Mouse (Mus musculus): Measurements from ENCODE around the gene Hnrnpa3.

The Hnrnpa3 gene

DNA sequence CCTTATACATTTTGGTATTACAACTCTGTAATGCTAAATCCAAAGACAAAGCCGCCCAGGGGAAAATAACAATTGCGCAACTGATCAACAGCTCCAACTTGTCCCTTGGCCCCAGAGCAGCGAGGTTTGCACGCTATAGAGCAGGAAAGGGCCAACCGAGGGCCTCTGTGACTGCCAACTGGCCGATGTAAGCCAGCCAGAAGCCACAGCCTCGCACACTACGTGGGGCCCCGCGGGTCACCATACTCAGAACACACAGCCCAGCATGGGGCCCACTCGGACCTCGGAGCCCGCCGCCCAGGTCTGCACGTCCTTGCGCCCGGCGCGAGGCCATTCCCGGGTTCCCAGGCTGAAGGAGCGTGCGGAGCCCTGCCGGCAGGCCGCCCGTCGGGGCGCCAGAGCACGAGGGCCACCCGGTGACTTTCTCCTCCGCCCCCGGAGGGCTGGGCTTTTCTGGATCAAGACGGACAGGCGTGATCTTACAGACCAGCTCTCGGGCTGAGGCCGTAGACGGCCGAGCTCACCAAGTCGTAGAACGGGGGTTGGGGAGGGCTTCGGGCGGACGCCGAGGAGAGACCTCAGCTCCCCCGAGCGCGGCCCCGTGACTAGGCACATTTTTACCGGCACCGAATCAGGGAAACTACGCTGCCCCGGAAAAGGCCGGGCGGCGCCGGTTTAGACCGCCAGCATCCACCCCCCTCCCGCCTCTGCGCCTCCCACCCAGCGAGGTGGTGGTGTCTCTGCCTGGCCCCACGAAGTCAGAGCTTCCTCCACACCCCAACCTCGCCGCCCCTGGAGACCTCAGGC, 44.5 kb downstream of the Hnrnpa3 start:
- DNase-seq (ENCODE audit: low spot score), result peak; percentile 95

DNA sequence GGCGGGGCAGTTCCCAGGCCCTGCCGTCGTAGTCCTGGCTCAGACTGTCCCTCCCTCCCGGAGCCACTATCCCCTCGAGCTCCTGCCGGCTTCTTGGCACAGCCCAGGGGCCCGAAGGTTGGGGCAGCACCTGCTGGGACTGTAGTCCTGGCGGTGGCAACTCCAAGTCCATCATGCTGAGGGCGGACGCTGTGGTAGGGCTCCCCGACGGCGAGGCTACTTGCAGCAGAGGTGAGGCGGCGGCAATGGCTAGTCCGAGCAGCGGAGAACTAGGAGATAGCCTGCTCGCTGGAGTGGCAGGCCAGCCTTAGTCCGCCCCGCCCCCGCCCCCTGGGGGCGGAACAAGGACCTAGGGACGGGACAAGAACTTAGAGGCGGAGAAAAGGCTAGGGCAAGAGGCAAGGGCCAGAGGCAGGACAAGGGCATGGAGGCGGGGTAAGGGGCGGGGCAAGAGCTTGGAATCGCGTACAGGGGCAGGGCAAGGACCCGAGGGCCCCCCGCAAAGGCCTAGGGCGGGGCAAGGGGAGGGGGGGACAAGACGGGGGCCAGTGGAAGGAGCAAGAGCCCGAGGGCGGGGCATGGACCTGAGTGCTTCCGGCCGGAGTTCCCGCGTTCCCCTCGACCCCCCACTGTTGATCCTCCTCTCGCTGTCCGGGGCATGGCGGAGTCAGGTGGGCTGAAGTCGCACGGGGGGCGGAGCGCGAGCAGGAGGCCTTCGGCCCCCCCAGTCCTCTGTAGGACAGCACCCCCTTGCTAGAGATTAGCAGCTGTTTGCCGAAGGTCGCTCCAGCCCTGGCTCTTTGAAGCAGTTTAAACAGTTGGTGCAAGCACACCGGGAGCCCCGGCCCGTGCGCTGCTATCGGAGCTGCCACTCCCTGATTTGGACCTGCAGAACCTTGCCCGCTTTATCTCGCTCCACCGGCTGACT, 45.4 kb downstream of the Hnrnpa3 start, which contains the start of gene Nfe2l2:
Gene Nfe2l2 (minus strand): TSS at position 408 of the 928 bp plus-strand sequence.
- peak; percentile 100 for DNase-seq (ENCODE audit: low spot score)

DNA sequence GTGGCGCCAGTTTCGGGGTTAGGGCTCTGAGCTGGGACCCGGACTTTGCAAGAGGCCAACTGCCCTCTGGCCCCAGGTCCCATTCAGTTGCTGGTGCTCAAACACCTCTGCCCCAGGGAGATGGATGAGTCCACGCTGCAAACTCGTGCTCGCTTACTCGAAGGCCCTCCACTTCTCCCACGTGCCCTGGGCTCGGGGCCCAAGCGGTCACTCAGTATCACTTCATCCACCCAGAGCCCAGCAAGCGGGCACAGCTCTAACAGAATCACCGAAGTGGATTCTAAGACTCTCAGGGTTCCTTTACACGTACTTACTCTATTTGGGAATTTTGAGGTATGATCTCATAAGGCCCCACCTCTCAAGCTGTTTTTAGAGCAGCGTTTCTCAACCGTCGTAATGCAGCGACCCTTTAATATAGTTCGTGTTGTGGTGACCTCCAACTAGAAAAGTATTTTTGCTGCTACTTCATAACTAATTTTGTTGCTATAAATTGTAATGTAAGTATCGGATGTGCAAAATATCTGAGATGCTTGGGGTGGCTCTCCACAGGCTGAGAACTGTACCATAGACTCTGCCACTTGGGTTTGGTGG, 46.2 kb downstream of the Hnrnpa3 start:
- DNase-seq (ENCODE audit: low spot score), result peak; percentile 73

DNA sequence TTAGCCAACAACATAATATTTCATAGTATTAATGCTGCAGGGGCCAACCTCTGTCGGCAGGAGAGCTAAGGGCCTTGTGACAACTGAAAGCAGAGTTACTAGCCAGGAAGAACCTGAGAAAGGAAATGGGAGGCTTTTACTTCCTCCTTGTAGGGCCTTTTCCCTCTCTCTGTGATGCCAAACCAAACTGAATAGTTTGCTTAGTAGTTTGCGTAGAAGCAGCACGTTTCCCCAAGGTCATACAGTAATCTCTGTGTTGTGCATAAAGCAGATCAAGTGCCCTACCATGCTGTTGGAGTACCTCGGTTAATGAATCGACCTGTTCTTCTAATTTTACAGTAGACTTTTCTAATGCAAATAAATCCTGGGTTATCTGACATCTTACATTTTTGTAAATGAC, 47.4 kb downstream of the Hnrnpa3 start:
- no peak for DNase-seq (ENCODE audit: low spot score)

DNA sequence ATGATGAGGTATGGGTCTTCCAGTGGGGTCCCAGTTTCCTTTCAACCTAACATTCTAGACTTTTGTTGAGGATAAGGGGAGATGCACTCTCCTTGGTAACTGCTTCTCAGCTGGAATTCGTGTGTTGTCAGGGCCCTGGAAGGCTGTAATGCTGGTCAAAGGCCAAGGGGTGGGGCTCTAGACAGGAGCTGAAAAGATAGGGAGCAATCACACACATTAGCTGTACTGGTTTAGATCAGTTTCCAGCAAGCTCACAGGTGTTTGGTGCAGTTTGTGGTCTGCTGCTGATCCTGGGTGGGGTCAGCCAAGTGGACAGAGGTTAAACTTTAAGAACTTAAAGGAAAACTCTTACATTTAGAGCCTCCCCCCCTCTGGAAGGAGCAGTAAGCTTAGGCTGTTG, 48.4 kb downstream of the Hnrnpa3 start:
- no peak for DNase-seq (ENCODE audit: low spot score)

DNA sequence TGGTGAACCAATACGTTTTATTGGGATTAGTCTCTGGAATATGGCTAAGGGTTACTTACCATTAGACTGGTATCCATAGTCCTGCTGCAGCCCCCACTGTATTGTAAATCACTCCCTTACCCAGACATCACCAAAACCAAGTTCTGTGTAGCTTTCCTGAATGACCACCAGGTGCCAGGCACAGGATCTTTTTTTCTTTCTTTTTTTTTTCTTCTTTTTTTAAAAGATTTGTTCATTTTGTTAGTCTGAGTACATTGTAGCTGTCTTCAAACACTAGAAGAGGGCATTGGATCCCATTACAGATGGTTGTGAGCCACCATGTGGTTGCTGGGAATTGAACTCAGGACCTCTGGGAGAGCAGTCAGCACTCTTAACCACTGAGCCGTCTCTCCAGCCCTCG, 54.0 kb downstream of the Hnrnpa3 start:
- no peak for DNase-seq (ENCODE audit: low spot score)

DNA sequence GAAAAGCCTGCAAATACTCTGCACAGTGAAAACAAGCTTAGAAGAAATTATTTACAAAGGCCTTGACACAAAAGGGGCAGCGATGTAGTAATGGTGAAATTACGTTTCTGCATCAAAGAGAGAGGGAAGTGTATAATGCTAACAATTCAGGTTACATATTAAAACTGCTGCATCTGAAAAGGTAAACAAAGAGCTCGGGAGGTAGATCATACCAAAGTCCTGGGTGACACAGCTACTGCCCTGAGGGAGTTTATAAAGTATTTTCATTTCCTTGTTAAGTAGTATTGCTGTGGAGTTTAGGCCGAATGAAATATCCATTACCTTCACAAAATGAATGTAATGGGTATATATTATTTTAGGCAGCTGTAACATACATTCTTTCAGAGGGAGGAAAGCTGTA, 55.7 kb downstream of the Hnrnpa3 start:
- DNase-seq (ENCODE audit: low spot score), result no peak

DNA sequence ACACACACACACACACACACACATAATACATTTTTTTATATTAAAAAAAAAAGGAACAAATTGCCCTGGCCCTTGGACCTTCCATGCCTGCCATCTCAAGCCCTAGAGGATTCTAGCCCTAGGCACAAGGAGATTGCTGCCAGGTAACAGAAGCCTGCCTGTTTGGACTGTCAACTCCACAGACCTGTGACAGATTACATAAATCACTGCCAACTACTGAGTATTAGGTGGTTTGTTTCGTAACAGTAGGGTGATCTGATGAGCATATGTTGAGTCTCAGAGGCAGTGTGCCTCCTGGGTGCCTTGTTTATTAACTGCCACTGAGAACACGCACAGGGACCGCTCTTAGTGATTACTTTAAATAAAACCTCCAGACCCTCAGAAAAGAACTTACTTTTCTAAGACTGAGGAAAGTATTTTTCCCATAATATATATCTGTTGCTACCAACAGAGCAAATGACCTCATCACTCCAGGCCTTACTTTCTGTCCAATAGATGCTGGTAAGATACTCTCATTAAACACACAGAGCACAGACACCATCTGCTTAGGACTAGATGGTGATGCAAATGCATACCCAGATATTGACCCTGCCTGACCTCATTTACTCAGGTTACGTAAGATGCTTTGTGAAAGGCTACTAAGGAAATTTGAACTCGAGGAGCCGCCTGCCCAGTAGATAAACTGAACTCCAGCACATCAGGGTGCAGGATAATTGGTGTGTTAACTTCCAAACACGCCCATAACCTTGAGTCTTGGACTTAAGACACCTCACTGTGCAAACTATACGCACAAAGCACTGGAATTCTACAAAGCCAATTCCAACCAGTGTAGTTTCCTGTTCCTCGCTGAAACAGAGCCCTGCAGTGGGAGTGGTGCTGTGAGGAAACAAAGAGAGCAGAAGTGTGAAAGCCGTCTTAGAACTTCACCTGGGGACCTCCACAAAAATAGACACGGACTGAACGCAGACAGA, 57.3 kb downstream of the Hnrnpa3 start:
- peak; percentile 57 for DNase-seq (ENCODE audit: low spot score)
